Mouse (Mus musculus): ENCODE measurements around the gene Diexf.

Gene Diexf

GRCm38 (mm10) chr1:193086111-193086841 lies 43.8 kb downstream of the Diexf start:
- no peak for DNase-seq (ENCODE audit: low spot score)

GRCm38 (mm10) chr1:193085541-193086020 lies 44.5 kb downstream of the Diexf start:
- no peak for DNase-seq (ENCODE audit: low spot score)

GRCm38 (mm10) chr1:193084016-193084415 lies 46.1 kb downstream of the Diexf start:
- DNase-seq (ENCODE audit: low spot score) = no peak

GRCm38 (mm10) chr1:193083051-193083450 lies 47.0 kb downstream of the Diexf start:
- no peak for DNase-seq (ENCODE audit: low spot score)

- no peak for DNase-seq (ENCODE audit: low spot score)
Observed at GRCm38 (mm10) chr1:193082311-193082921, 47.7 kb downstream of the Diexf start.

- DNase-seq (ENCODE audit: low spot score) = no peak
Observed at GRCm38 (mm10) chr1:193062618-193063017, 67.5 kb downstream of the Diexf start.

GRCm38 (mm10) chr1:193060167-193060566 lies 69.9 kb downstream of the Diexf start:
- DNase-seq (ENCODE audit: low spot score) = no peak

- DNase-seq (ENCODE audit: low spot score) = no peak
Observed at GRCm38 (mm10) chr1:193059596-193059995, 70.5 kb downstream of the Diexf start.

GRCm38 (mm10) chr1:193054401-193054800 lies 75.7 kb downstream of the Diexf start:
- DNase-seq (ENCODE audit: low spot score) = no peak

GRCm38 (mm10) chr1:193053065-193053464 lies 77.0 kb downstream of the Diexf start:
- DNase-seq (ENCODE audit: low spot score) = no peak

- DNase-seq (ENCODE audit: low spot score) = no peak
Observed at GRCm38 (mm10) chr1:193047616-193048015, 82.5 kb downstream of the Diexf start.

- DNase-seq (ENCODE audit: low spot score) = no peak
Observed at GRCm38 (mm10) chr1:193042760-193043295, 87.2 kb downstream of the Diexf start.

Measured in testis, postnatal 14 days (tissue).